Mouse (Mus musculus) cerebellum, postnatal 36 days (tissue): ENCODE results near the gene 4930432M17Rik.

Experiments
- DNase-seq, 2 experiments: peaks; one replicate each; pipeline ENCODE4 v3.0.0; 2021 to 2022; ENCODE audit warnings: mixed read lengths in 2 of 2

4930432M17Rik gene

DNA sequence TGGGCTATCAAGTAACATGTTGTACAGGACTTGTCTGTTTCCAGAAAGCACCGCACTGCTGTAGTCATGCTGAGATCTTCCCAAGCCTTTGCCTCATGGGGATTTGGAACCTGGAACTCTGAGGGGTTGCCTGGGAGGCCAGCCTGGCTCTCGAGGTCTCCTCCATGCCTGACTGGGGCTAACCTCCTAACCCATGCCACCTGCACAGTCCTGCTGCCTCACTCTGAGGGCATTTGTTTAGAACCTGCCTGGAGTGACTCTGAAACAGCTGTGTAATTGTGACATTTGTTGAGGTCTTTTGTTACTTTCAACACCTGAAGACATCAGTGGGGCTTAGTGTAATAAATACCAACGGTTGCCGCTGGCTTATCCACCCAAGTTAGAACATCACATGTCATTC, 41.7 kb downstream of the 4930432M17Rik start:
- DNase-seq: no peak

DNA sequence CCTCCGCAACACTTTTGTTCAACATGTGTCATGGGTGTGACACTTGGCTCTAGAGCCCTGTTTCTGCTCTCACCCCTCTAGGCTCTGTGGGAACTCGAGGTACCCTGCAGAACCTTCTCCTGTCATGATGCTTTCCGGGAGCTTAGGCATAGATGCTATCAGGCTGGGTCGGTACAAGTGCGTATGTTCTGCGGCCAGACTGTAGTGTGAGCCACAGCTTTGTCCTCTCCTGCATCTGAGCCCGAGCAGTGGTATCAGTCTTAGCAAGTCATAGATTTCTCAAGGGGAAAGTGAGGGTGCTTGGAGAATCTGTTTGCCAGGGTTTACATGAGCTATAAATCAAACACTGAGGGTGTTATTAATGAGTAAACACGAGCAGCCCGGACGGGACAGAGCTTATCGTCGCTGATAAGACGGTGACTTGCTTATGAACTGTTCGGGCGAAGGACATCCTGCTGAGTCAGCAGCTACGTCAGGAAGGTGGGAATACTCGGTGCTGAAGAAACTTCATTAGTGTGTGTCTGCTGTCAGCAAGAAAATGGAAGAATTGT, 42.7 kb downstream of the 4930432M17Rik start:
- DNase-seq: no peak

DNA sequence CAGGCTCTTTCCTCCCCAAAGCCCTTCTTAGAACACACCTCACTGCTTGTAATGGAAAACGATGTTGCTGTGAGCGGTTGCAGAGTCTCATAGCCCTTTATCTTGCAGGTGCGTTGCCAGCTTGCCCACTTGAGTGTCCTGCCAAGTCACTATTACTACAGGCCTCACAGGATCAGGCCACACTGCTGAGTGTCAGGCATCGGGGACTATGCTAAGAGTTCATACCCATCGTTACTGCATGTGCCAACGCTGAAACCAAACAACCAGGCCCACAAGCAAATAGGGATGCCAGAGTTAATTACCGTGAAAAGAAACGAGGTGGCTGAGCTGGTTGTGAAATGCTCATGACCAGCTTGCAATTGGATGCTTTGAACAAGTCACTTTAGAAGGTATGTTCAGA, 43.3 kb downstream of the 4930432M17Rik start:
- no peak for DNase-seq

DNA sequence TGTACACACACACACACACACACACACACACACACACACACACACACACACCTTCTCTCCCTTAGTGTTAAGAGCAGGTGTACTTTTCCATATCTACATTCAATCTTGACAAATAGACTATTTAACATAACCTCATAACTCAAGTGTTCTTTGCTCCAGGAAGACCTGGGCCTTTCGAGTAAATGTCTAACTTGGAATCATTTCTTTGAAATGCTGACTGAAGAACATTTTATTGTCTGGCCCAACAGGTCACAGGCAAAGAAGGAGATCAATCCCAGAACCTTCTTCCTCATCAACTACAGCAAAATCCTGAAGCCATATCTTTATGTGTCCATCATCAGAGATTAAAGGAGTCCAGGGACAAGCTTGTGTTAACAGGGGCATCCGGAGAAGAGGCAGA, 43.9 kb downstream of the 4930432M17Rik start:
- no peak for DNase-seq

DNA sequence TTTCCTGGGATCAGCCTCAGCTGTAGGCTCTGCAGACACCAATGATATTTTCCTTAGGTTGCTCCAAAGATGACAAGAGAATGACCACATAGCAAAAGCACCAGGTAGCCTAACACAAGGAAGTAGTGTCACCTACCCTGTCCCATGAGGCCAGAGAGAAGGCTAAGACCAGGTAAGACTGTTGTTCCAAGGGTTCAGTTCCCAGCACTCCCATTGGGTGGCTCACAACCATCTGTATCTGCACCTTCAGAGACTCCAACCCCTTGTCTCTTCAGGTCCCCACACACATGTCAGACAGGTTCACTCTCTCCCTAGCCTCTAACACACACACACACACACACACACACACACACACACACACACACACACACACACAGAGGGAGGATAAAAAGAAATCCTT, 44.8 kb downstream of the 4930432M17Rik start:
- DNase-seq: no peak

DNA sequence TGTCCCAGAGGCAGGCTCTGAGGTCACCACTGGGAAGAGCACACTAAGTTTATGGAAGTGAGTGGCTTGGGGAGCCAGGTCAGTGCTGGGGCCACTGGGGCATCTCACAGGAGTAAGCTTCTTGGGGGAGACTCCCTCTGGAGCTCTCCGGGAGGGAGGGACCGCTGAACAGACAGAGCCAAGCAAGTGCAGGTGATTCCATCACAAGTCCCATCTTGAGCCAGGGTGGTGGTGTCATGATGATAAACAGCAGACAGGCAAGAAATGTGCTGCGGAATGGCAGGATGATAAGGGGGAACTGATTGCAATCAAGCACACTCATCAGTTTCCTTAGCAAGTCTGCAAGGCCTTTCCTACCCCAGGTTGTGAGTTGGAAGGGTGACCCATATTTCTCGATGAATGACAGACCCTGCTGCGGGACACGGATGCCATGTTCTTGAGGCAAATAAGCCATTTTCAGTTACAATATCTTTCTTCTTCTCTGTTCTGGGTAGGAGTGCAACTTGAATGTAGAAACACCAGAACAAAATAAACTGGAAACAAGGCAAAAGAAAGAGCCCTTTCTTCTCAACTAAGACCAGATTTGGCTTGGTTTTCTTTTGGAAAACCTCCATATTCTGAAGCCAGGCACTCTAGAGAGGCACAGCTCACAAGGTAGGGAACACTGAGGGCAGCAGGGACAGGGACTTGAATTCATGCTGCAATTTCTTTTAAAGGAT, 45.3 kb downstream of the 4930432M17Rik start:
- no peak for DNase-seq

DNA sequence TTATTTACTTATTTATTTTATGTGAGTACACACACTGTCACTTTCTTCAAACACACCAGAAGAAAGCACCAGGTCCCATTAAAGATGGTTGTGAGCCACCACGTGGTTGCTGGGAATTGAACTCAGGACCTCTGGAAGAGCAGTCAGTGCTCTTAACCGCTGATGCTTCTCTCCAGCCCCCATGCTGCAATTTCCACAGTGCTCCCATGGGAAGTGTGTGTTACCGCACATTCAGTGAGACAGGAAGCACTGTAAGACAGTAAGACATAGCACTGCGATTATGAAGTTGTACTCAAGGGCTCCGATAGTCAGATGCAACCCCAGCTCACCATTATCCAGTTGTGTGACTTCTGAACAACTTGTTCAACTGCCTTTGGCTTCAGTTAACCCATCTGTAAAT, 45.9 kb downstream of the 4930432M17Rik start:
- no peak for DNase-seq

DNA sequence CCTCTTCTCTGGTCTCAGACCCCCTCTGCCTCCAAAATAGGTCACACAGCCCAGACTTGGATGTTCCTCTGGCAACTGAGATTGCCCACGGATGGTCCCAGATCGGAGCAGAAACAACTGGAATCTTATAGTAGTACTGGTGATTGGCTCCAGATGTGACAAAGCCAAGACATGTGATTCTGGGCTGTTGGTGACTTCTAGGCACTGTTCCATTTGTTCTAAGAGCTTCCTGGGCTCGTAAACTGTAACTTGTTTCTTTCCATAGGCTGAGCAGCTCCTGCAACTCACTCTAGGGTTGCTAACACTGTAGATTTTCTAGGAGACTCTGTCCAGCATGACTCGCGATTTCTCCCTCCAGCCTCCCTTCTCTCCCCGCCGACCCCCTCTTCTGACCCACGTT, 48.1 kb downstream of the 4930432M17Rik start:
- DNase-seq: no peak

DNA sequence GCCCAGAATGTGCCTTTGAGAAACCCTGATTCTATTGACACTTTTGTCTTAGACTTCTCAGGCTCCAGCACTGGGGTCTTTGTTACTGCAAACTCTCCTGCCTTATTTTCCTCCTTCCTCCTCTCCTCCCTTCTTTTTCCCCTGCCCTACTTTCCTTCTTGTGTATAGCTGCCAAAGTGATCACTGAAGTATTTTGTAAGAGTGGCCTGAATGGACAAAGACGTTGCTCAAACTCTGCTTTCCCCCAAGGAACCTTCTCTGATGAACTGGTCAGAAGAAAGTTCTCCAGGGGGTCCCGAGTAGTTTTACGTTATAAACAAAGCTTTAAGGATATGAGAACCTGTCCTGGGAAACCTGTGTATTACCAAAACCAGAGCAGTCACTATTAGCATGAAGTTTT, 49.1 kb downstream of the 4930432M17Rik start:
- no peak for DNase-seq

DNA sequence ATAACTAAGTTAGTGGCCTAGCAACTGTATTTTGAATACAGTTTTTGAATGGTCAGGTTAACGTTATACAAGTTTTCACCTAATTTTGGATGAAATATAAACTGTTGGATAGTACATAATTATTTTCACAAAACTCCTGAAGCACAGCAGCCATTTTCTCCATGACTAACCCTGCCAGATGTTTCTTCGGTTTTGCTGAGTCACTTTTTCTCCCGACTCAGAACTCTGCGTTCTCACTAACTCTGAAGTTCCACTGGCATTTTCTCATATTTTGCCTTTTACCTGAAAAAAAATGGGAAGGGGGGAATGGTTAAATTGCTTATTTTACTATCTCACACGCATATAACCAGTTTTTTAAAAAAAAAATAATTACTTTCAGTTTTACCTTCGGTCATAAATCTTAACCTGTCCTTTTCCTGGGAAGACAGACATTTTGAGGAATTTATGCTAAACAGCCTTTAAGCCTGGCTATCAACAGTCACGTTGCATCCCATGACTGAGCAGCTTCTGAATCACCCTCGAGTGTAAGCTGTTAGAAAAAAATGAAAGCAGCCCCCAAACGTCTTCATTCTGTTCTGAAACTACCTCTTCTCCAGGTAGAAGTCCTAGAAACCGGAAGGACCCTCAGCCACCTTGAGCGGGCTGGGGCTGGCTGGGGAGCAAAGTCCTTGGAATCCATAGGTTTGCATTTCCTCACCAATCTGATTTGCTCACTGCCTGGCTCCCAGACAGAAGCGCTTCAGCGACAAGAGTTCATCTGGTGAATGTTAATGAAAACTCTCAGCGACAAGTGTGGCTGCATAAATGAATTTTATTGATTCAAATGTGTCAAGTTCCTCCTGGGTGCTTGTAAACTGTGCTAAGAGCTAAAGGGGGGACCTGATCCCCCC, 50.5 kb downstream of the 4930432M17Rik start:
- no peak for DNase-seq

DNA sequence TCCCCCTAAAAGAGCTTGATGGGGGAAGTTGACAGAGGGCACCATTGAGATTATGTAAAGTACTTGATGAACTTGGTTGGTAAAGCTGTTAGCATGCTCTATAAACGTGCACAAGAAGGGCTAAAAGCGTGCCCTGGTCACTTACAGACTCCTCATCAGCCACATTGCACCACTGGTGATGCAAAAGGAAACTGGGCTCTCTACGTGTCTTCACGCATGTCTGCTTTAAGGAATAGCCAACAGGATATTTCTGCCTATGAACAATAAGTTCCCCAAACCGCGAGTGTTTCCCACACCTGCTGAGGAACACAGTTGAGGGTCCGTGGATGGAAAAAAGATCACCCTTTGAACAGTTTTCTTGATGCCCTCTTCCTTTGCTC, 51.1 kb downstream of the 4930432M17Rik start:
- no peak for DNase-seq

DNA sequence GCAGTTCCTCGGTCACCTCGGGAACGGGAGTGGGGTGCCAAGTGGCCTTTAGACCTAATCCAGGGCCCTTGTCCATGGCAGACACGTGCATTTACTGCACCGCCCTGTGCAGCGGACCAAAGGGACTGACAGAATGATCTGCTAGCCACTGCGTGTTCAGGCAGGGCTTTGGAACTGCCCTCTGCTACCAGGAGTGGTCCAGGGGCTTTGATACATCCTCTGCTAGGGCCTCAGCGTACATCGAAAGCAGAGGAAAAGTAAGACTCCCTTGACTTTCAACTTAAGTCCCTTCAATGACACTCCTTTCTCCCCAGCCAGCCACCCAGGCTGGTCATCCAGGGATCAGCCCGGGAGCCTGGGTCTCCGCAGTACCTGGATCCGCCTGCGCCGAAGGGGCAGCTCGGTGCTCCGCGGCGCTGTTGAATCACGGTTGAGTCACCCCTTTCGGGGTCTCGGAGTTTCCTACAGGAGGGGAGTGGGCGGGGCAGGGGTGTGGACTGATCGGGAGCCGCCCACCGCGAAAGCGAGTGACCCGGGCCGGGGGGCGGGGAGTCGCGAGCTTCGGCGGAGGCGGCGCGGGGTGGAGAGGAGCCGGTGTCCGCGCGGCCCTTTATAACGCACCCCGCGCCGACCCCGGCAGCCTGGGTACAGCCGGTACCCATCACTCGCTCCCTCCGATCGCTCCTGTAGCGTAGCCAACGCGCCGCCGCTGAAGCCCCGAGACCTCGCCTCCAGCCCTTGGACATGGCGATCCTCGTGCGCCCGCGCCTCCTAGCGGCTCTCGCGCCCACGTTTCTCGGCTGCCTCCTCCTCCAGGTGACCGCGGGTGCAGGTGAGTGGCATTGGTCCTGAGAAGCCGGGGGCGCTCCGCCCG, 52.6 kb downstream of the 4930432M17Rik start, which contains the start of gene F3:
Gene F3, plus strand, starts transcription at position 567 of the 874 bp plus-strand sequence.
- peak; percentile 79 to 82 for DNase-seq

DNA sequence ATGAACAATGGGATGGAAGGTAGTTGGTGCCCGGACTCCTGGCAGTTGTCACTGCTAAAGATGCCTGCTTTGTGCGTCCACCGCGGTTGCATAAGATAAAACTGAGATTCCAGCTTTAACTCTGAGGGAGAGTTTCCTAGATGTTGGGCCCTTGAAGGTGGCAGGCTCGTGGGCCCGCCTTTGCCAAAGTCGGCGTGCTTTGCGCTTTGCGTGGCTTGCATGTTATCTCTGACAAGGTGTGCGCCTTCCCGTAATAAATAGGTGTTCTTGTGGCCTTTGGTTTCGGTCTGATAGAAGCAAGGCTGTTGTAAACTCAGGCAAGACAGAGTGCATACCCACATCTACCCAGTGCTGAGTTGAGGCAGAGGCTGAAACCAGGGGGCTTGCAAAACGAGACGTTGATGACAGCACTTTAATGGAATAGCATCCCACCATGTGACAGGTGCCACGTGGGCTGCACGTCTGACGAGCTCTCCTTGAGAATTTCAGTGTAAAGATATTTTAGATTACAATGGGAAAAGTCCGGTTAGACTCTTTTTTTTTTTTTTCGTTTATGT, 53.5 kb downstream of the 4930432M17Rik start:
- DNase-seq: no peak

DNA sequence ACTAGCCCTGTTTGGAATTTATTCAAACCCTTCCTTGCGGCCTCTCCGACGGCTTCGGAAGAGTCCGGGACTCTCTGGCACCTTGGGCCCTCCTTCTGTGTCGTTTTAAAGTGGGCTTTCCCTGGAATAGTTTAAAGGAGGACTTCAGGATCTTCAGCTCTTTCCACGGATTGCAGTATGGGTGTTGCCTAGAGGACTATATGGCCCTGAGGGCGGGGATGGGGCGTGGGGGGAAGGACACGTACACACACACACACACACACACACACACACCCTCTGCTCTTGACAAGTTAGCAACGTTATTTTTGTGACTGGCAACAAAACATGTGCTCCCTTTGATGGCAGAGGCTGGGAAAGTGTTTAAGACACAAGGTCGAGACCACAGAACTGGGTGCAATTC, 54.0 kb downstream of the 4930432M17Rik start:
- DNase-seq: no peak

DNA sequence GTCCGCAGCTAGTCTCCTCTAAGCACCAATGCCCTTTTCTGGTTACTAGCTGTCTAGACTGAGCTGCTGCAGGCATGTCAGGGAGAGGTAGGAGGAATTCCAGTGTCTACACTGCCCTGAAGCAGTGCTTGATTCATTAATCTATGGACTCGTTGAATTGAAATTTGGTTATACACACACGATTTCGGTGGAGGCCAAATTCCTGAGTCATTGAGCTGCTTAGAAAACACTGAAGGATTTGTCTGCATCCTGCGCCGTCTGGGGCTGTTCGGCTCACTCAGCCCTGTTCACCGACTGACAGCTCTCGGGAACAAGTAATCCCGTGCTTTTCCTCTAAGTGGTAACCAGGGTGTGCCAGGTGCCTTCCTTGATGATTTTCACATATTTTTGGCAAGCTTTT, 55.1 kb downstream of the 4930432M17Rik start:
- no peak for DNase-seq

DNA sequence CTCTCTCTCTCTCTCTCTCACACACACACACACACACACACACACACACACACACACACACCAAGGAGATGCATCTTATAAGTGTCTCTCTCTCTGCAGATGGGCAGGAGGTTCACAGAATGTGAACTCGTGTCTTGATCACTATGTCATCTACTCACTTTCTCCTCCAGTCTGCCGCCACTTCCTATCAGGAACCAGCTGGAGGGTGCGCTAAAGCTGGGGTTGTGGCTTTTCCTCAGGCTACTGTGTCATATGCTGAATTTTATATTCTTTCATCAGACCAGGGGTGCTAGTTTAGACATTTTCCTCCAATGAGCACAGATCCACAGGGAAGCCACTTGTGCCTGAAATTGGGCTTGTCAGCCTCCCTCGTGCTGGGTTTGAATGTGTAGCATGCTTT, 59.1 kb downstream of the 4930432M17Rik start:
- DNase-seq: no peak
